Mouse (Mus musculus) heart, embryonic 16.5 days (tissue): ENCODE data around the gene Eng. TPM values are rescaled to one million over a fixed set of nuclear protein-coding genes. Genes with fewer than 3 reads are reported as not detected.
A peak's percentile ranks its signal among the peaks of the same experiment; 100 is the strongest.

Source experiments
- ATAC-seq: fragments of 200-750 bp; cut with Nextera tagmentation; replicated peaks from 2 replicates; pipeline ENCODE4 v1.8.0; 2017; ENCODE audit warnings: moderate number of reproducible peaks; ENCODE audit not compliant: insufficient read depth, low FRiP score; ENCODE audit errors: extremely low read depth
- H3K27ac ChIP-seq: fragments of 300-500 bp; sonication (generic); 2 replicates; pipeline ENCODE4 v1.5.1; 2014; ENCODE audit warnings: mild to moderate bottlenecking, low read length, control low read depth, moderate library complexity
- H3K27me3 ChIP-seq: fragments of 300-500 bp; sonication (generic); 2 replicates; pipeline ENCODE4 v1.6.1; 2014; ENCODE audit warnings: low read length, mixed read lengths; ENCODE audit not compliant: control insufficient read depth, insufficient read depth
- H3K36me3 ChIP-seq: fragments of 300-500 bp; sonication (generic); 2 replicates; pipeline ENCODE4 v1.6.1; 2014; ENCODE audit not compliant: control insufficient read depth, insufficient read depth
- H3K4me1 ChIP-seq: fragments of 300-500 bp; sonication (generic); 2 replicates; pipeline ENCODE4 v1.6.1; 2014; ENCODE audit warnings: low read length, mixed read lengths; ENCODE audit not compliant: control insufficient read depth, insufficient read depth
- H3K4me2 ChIP-seq: fragments of 300-500 bp; sonication (generic); 2 replicates; pipeline ENCODE4 v1.6.1; 2014; ENCODE audit warnings: low read depth, mild to moderate bottlenecking, control low read depth, low read length
- H3K4me3 ChIP-seq: fragments of 300-500 bp; sonication (generic); 2 replicates; pipeline ENCODE4 v1.5.1; 2014; ENCODE audit warnings: mild to moderate bottlenecking, control low read depth, low read length
- H3K9ac ChIP-seq: fragments of 300-500 bp; sonication (generic); 2 replicates; pipeline ENCODE4 v1.6.1; 2014; ENCODE audit warnings: low read length, control low read depth
- H3K9me3 ChIP-seq: fragments of 300-500 bp; sonication (generic); replicated peaks from 2 replicates; pipeline ENCODE4 v1.6.1; 2016; ENCODE audit warnings: low read length; ENCODE audit not compliant: control insufficient read depth
- WGBS: fragments of 180-500 bp; shearing (Covaris S2); extraction: QIAGEN DNeasy Blood & Tissue Kit; methylation state at CpG from one replicate; pipeline ENCODE4 v1.1.7; 2014; 5-methylcytosine and 5-hydroxymethylcytosine counted together
- polyA plus RNA-seq: library from polyadenylated mRNA; unstranded; fragments of >200 nt; fragmentation: Nextera tagmentation; extraction: Ambion mirVana; gene quantifications from 2 replicates; pipeline ENCODE4 v1.2.1, GENCODE M21; 2015

Eng gene
- polyA plus RNA-seq, 1 experiment from 2014 or later, result 170 TPM

DNA sequence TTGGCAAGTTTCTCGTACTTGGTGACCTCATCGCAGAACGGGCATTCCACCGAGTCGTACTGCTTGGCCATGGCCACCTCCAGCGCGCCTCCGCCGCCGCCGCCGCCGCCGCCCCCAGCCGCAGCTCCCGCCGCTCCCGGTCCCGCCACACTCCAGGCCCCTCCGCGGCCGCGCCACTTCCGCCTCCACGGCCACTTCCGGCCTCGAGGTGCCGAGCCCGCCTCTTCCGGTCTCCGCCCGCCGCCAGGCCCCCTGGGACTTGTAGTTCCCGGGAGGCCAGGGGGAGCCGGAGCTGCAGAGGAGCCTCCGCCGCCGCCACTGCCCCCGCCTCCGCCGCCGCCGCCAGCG is 66.2 kb downstream of the Eng start:
- peak; percentile 86 for ATAC-seq
- Histone ChIP-seq H3K4me2 (peak overlapping the region; percentile 88), H3K9me3 (no peaks in the 10 kb centered on the region), H3K4me1 (peaks cover 29% of the 10 kb centered on the region), H3K4me3 (peak overlapping the region; percentile 74), H3K27ac (peak overlapping the region; percentile 97), H3K27me3 (no peaks in the 10 kb centered on the region), H3K9ac (peak overlapping the region; percentile 90), H3K36me3 (peaks cover 23% of the 10 kb centered on the region)
- WGBS, result 0% methylated on average over 39 of the region's 44 CpGs

DNA sequence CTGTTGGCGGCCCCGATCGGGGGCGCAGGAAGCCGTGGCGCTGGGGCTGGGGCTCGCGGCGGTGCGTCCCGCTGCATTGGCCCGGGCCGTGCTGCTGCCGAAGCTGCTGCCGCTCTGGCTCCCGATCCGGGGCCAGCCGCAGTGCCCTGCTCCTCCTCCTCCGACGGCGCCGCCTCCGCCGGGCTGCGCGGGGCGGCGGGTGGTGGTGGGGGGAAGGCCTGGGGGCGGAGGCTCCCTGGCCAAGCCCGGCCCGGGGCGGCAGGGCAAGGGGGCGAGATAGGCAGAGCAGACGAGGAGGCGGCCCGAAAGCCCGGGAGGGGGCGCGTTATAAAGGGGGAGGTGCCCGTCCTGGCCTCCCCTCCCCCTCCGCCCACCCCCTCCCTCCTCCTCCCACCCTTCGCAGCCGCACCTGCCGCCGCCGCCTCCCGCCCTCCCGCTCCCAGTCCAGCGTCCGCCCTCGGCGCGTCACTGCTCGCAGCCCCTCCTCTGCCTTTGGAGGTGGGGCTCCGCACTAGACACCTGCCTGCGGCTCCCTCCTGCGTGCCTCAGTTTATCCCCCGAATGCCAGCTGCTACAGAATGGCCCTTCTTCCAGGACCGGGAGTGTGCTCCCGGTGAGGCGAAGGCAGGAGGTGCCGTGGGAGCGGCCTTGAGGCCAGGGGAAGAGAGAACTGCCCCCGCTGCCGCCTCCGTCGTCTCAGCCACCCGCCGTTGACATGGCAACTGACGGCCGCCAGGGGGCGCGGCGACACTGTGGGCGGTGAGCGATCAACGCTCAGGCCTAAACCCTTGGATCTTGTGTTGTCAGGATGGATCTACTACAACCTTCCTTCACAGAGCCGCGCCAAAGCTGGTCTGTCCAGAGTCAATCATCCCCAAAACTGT is 66.8 kb downstream of the Eng start, which contains the start of gene Cdk9:
Gene Cdk9 (minus strand): TSS at position 143 of the 884 bp plus-strand sequence.
- H3K9me3 ChIP-seq, result no peaks in the 10 kb centered on the region
- peak within 1 kb of the TSS; percentile 90 for H3K9ac ChIP-seq
- peaks cover 17% of the 10 kb centered on the region for H3K36me3 ChIP-seq
- no peaks in the 10 kb centered on the region for H3K27me3 ChIP-seq
- 0% methylated on average over 61 of the region's 79 CpGs for WGBS
- H3K27ac ChIP-seq, result peak within 1 kb of the TSS; percentile 97
- H3K4me2 ChIP-seq, result peak within 1 kb of the TSS; percentile 88
- peak; percentile 82 for ATAC-seq
- H3K4me3 ChIP-seq, result peak within 1 kb of the TSS; percentile 74
- peaks cover 29% of the 10 kb centered on the region for H3K4me1 ChIP-seq

DNA sequence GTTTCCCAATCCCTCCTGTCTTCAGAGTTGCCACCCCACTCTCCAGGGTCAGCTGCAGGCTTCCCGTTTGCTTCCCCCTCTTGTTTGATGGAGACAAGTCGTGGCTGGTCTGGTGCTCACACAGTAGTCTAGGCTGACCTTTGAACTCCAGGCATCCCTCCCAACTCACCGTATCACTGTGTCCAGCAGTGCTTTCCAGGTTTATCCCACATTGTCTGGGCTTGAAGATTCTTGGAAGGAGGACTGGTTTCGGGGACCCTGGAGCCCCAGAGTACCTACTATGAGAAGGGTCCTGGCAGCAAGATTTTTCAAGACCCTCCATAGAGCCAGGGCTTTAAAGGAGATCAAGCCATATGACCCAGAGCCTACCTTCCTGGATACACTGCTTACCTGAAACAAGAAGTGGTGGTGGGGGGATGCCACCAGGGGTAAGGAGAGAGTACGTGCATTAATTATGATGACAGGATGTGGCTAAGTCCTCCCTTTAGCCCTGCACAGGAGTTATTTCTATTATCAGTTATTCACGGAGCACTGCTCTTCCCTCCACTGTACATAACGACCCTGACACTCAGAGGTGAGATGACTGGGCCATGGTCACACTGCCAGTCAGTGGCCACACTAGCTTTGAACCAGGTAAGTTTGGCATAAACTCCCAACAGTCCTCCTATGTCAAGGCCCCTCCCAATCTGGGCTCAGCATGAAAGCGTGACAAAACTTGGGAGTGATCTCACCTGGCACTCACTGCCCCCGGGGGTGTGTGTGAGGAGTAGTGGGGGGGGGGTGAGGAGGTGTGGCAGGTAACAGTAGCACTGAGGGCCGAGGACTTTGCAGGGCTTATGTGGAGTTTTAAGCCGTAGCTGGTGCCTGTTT is 68.0 kb downstream of the Eng start:
- 38% methylated on average over 11 of the region's 11 CpGs for WGBS
- Histone ChIP-seq H3K9me3 (no peaks in the 10 kb centered on the region), H3K4me2 (no peak overlapping the region; the same call in 1 of the 2 replicates), H3K4me3 (no peak overlapping the region), H3K36me3 (peaks cover 9% of the 10 kb centered on the region), H3K9ac (peak overlapping the region; percentile 7; the same call in 1 of the 2 replicates), H3K4me1 (peaks cover 29% of the 10 kb centered on the region), H3K27me3 (no peaks in the 10 kb centered on the region), H3K27ac (peak overlapping the region; percentile 97)
- ATAC-seq, result no peak

DNA sequence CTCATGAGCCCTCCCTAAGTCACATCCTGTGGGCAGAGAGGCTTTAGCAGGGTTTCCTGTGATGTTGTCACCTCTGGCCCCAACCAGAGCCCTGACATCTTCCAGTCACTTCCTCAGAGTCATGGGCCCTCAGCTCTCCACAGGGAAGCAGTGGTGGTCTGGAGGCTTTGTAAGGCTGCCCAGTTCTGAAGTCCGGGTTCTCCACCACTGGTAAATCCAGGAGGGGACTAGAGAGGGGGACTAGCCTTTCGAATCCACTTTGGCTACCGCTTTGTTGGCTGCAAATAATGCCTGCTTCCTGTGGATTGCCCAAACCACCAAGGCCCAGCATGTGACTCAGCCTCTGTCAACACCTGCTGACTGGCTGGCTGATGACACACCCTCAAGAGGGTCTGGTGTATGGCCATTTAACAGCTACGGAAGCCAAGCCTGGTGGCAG is 68.6 kb downstream of the Eng start:
- 30% methylated on average over 4 of the region's 4 CpGs for WGBS
- H3K27me3 ChIP-seq, result no peaks in the 10 kb centered on the region
- H3K4me2 ChIP-seq, result no peak overlapping the region
- H3K27ac ChIP-seq, result peak overlapping the region; percentile 97
- H3K9ac ChIP-seq, result no peak overlapping the region
- no peaks in the 10 kb centered on the region for H3K9me3 ChIP-seq
- peaks cover 3% of the 10 kb centered on the region for H3K36me3 ChIP-seq
- H3K4me3 ChIP-seq, result no peak overlapping the region
- H3K4me1 ChIP-seq, result peaks cover 29% of the 10 kb centered on the region
- no peak for ATAC-seq

DNA sequence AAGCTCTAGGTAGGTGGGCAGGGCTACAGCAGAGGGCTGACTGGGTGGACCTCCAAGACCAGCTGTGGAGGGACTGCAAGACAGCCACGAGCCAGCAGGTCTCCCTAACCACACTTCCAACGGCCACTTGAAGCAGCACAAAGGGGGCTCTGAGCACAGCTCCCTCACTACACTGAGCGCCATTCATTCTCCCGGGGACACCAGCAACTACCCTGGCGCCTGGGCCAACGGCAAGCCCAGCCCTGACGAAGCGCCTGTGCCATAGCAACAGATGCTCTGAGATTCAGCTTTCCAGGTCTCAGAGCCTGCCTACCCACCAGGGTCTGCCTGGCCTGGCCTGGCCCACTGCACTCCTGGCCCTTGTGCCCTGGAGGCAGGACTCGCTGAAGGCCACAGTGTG is 72.4 kb downstream of the Eng start:
- Histone ChIP-seq H3K4me1 (peaks cover 27% of the 10 kb centered on the region), H3K9ac (no peak overlapping the region), H3K9me3 (no peaks in the 10 kb centered on the region), H3K27ac (no peak overlapping the region), H3K27me3 (no peaks in the 10 kb centered on the region), H3K4me3 (no peak overlapping the region), H3K36me3 (no peaks in the 10 kb centered on the region), H3K4me2 (no peak overlapping the region)
- 54% methylated on average over 9 of the region's 9 CpGs for WGBS
- no peak for ATAC-seq

DNA sequence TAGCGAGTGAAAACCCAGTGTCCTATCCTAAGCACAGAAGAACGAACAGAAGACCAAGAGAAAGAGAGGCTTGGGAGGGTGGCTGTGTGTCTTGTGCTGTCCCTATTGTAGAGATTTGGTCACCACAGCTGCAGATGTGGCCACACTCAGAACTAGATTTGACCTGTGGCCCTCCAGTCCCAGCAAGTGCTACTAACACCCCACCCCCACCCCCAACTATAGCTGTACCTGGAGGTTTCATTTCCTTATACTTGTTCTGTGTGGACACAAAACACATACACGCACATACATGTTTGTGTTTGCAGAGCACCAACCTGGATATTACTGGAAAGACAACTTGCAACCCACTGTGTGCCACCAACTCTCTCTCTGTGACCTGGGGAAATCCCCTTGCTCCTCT is 73.7 kb downstream of the Eng start:
- H3K27ac ChIP-seq, result no peak overlapping the region; the same call in 1 of the 2 replicates
- no peaks in the 10 kb centered on the region for H3K9me3 ChIP-seq
- no peaks in the 10 kb centered on the region for H3K36me3 ChIP-seq
- no peak overlapping the region for H3K4me2 ChIP-seq
- H3K4me3 ChIP-seq, result no peak overlapping the region
- no peaks in the 10 kb centered on the region for H3K27me3 ChIP-seq
- peaks cover 14% of the 10 kb centered on the region for H3K4me1 ChIP-seq
- ATAC-seq, result no peak
- 88% methylated on average over 3 of the region's 3 CpGs for WGBS
- no peak overlapping the region for H3K9ac ChIP-seq

DNA sequence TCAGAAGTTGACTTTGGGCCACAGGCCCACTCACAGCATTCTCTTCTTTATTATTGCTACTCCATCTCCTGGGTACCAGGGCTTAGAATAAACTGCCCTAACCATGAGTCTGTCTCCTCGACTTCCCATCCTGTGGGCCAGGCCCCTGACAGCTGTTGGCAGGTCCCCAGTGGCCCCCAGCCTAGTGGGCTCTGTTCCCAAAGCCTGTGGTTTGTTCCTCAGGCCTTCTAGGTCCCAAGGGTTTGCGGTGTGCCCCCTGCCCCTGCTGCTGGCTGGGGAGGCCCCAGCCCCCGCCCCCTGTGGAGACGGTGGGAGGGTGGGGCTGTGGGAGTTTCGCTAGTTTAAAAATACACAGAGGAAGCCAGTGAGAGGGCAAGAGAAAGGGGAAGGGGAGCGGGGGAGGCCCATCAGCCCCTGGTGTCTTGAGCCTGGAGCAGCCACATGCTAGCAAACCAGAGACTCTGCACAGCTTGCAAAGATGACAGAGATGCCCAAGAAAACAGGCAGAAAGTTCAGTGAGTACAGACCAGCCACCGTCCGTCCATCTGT is 74.4 kb downstream of the Eng start, which contains the start of gene Sh2d3c:
Gene Sh2d3c (plus strand): TSS at position 375 of the 549 bp plus-strand sequence.
- no peaks in the 10 kb centered on the region for H3K27me3 ChIP-seq
- H3K4me2 ChIP-seq, result peak within 1 kb of the TSS; percentile 49
- H3K9ac ChIP-seq, result peak within 1 kb of the TSS; percentile 54
- no peaks in the 10 kb centered on the region for H3K36me3 ChIP-seq
- peak; percentile 38 for ATAC-seq
- WGBS, result 30% methylated on average over 8 of the region's 8 CpGs
- H3K27ac ChIP-seq, result peak within 1 kb of the TSS; percentile 31
- peak within 1 kb of the TSS; percentile 40 for H3K4me3 ChIP-seq
- H3K4me1 ChIP-seq, result peaks cover 11% of the 10 kb centered on the region
- H3K9me3 ChIP-seq, result no peaks in the 10 kb centered on the region

DNA sequence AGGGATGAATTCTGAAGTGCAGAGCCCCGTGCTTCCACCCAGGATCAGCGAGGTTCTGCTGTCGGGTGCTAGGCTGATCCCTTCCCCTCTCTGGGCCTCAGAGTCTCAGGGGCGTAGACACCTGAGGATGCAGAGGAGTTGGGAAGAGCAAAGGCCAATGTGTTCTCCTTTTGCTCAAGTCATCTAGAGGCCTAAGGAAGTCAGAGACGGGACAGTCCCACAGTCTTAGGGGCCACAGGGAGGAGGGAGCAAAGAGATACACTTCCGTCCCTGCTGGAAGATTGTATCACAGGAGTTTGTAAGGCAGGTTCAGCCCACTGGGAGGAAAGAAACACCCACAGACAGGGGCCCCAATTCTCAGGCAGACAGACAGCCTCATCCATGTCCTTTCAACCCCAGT is 75.7 kb downstream of the Eng start:
- peak overlapping the region; percentile 34 for H3K9ac ChIP-seq
- peak overlapping the region; percentile 4; the same call in 1 of the 2 replicates for H3K27ac ChIP-seq
- H3K36me3 ChIP-seq, result no peaks in the 10 kb centered on the region
- WGBS, result 42% methylated on average over 6 of the region's 6 CpGs
- no peaks in the 10 kb centered on the region for H3K27me3 ChIP-seq
- H3K4me2 ChIP-seq, result peak overlapping the region; percentile 49
- ATAC-seq, result no peak
- H3K4me3 ChIP-seq, result peak overlapping the region; percentile 40
- H3K9me3 ChIP-seq, result no peaks in the 10 kb centered on the region
- peaks cover 12% of the 10 kb centered on the region for H3K4me1 ChIP-seq
